Mouse (Mus musculus): ENCODE results near the gene Cyp2c23. TPM values are rescaled to one million over a fixed set of nuclear protein-coding genes. Genes with fewer than 3 reads are reported as not detected.

Gene Cyp2c23
- polyA plus RNA-seq, 1 experiment from 2014 or later: not detected

DNA sequence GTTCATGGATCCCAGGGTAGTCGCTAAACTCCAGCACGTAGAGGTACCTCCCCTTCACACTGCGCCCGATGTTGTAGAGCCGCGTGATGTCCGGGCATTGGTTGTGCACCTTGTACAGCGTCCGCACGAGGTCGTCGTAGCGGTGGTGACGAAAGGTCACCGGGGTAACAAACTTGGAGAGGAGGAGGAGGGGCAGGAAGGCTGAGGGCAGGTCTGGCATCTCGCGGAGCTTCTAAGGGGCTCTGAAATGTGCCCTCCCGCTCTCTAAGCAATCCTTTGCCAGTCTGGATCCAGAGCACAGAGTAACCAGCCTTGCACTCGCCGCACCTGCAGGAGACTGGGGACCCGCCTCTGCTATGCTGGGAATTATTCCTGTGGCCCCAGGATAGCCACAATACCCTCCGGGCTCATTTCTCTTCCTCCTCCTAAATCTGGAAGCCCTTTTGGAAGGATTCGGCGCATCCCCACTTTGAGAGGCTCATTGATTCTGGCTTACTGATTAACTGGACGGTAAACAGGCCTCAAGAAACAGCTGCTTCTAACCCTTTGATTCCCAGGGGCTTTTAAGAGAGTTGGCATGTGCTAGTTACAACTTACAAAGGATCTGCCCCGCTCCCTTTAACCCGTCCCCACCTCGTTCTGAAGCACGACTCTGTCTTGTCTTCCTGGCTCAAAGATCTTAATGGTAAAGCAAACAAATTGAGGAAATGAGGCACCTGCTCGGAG is 42.8 kb downstream of the Cyp2c23 start, which contains the start of gene Cpn1:
Cpn1 (minus strand) TSS at position 488 of the 726 bp plus-strand sequence.
- Histone ChIP-seq H3K36me3 (no peaks in the 10 kb centered on the region), H3K27ac (replicated peaks) (no peak within 1 kb of the TSS), H3K4me3 (no peak within 1 kb of the TSS), H3K9ac (replicated peaks) (no peak within 1 kb of the TSS), H3K4me1 (peaks cover 6% of the 10 kb centered on the region), H3K27me3 (no peaks in the 10 kb centered on the region), H3K4me2 (replicated peaks) (peak within 1 kb of the TSS; percentile 22; the same call in 1 of the 2 replicates), H3K9me3 (no peaks in the 10 kb centered on the region)
- ATAC-seq (replicated peaks): no peak
- 16% methylated on average over 30 of the region's 30 CpGs for WGBS

DNA sequence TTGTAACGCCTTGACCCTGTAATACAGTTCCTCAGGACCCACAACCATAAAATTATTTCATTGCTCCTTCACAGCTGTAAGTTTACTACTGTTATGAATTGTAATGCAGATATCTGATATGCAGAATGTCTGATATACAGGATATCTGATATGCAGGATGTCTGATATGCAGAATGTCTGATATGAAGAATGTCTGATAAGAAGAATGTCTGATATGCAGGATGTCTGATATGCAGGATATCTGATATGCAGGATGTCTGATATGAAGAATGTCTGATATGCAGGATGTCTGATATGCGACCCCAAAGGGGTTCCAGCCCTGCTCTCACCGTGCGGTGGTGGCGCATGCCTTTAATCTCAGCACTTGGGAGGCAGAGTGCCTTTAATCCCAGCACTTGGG is 47.0 kb downstream of the Cyp2c23 start:
- no peaks in the 10 kb centered on the region for H3K27me3 ChIP-seq
- no peak overlapping the region for H3K4me2 ChIP-seq (replicated peaks)
- ATAC-seq (replicated peaks): no peak
- H3K9ac ChIP-seq (replicated peaks): no peak overlapping the region
- no peak overlapping the region for H3K4me3 ChIP-seq
- H3K36me3 ChIP-seq: no peaks in the 10 kb centered on the region
- H3K27ac ChIP-seq (replicated peaks): no peak overlapping the region
- no peaks in the 10 kb centered on the region for H3K9me3 ChIP-seq
- 93% methylated on average over 5 of the region's 5 CpGs for WGBS
- peaks cover 6% of the 10 kb centered on the region for H3K4me1 ChIP-seq

DNA sequence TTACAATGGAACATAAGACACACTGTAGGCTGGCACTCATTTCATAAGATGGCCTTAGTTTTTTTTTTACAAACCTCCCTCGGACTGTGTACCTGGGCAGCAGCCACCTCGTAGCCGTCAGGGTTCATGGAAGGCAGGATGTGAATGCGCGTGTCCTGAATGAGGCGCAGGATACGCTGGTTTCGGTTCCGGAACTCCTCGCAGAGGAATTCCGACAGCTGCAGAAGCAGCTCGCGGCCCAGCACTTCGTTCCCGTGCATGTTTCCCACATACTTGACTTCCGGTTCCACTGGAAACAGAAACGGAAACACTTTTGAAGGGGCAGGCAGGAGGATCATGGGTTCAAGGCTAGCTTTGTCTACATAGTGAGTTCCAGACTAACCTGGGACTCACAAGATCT is 48.3 kb downstream of the Cyp2c23 start:
- Histone ChIP-seq H3K9ac (replicated peaks) (no peak overlapping the region), H3K4me1 (no peaks in the 10 kb centered on the region), H3K9me3 (no peaks in the 10 kb centered on the region), H3K27me3 (no peaks in the 10 kb centered on the region), H3K36me3 (no peaks in the 10 kb centered on the region), H3K4me2 (replicated peaks) (no peak overlapping the region), H3K4me3 (no peak overlapping the region), H3K27ac (replicated peaks) (no peak overlapping the region)
- no peak for ATAC-seq (replicated peaks)
- WGBS: 95% methylated on average over 17 of the region's 17 CpGs

DNA sequence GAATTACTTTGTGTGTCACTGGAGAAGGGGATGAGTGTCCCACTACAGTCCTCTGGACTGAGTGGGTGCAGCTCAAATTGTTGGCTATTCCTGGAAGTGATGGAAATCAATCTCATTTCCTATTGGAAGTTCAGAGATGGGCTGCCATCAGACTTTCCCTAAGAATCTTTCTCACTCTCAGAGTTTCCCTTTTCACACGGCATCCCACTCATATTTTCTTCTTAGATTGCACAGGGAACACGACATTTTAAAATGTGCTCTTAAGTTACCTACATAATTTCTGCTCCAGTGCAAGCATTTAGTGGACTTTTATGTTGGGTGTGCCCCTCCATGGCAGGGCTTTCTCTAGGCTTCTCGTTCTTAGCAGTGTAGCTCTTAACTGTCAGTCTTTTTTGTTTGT is 51.2 kb downstream of the Cyp2c23 start:
- Histone ChIP-seq H3K9ac (replicated peaks) (no peak overlapping the region), H3K27me3 (no peaks in the 10 kb centered on the region), H3K4me3 (no peak overlapping the region), H3K9me3 (no peaks in the 10 kb centered on the region), H3K4me1 (no peaks in the 10 kb centered on the region), H3K36me3 (no peaks in the 10 kb centered on the region), H3K27ac (replicated peaks) (no peak overlapping the region), H3K4me2 (replicated peaks) (no peak overlapping the region)
- no peak for ATAC-seq (replicated peaks)
- WGBS: 89% methylated on average over 3 of the region's 3 CpGs

DNA sequence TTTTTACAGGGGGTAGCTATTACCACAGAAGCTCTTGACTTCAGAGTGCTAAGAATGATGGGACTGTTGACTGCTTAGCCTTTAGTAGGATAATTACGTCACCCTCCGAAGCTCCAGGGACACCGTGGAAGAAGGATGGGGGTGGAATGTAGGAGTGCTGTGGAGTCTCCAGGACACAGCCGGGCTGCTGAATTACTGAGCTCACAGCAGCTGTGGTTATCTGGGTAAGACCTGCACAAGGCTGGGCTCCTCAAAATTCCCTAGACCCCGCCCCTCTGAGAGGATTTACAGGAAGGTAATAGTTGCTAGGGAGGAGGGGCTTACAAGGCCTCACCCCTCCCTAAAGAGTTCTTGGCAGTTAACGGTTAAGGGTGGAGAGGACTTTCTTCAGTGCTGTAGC is 52.3 kb downstream of the Cyp2c23 start:
- H3K4me2 ChIP-seq (replicated peaks): no peak overlapping the region
- H3K9me3 ChIP-seq: no peaks in the 10 kb centered on the region
- H3K27ac ChIP-seq (replicated peaks): no peak overlapping the region
- no peak for ATAC-seq (replicated peaks)
- no peaks in the 10 kb centered on the region for H3K27me3 ChIP-seq
- H3K4me1 ChIP-seq: no peaks in the 10 kb centered on the region
- H3K4me3 ChIP-seq: no peak overlapping the region
- H3K9ac ChIP-seq (replicated peaks): no peak overlapping the region
- WGBS: 84% methylated on average over 6 of the region's 6 CpGs
- H3K36me3 ChIP-seq: no peaks in the 10 kb centered on the region

DNA sequence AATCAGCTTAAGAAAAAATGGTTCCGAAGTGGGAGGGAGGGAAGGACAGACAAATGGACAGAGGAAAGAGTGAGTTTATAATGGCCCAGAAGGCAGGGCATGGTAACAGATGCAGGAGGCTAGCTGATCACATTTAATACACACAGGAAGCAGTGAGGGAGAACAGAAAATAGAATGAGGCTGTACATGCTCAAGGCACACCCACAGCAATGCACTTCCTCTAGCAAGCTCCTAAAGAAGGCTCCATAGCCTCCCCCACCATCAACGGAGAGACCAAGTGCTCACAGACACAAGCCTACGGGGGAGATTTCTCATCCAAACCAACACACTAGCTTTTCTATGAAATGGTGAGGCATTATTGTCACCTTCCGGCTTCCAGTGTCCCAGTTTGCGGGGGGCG is 54.8 kb downstream of the Cyp2c23 start:
- no peak overlapping the region for H3K4me3 ChIP-seq
- 88% methylated on average over 6 of the region's 6 CpGs for WGBS
- no peak overlapping the region for H3K9ac ChIP-seq (replicated peaks)
- no peaks in the 10 kb centered on the region for H3K9me3 ChIP-seq
- H3K4me1 ChIP-seq: no peaks in the 10 kb centered on the region
- H3K27me3 ChIP-seq: no peaks in the 10 kb centered on the region
- no peaks in the 10 kb centered on the region for H3K36me3 ChIP-seq
- H3K4me2 ChIP-seq (replicated peaks): no peak overlapping the region
- H3K27ac ChIP-seq (replicated peaks): no peak overlapping the region
- ATAC-seq (replicated peaks): no peak

DNA sequence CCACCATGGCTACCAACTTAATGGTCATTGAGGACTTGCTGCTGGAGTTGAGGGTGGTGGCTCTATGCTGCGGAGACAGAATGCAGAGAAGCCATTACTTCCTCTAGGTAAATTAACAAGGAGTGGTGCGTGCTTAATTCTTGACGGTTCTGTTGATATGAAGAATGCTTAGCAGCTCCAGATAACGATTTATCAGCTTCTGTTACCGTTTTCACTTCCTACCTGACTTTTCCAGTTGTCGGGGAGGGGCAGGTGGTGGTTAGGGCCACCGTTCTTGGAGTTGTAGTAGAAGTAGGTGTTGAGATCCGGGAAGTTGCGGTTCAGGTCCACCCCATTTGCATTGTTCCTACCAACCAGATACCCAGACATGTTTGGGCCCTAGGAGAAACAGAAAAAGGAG is 55.3 kb downstream of the Cyp2c23 start:
- H3K4me3 ChIP-seq: no peak overlapping the region
- ATAC-seq (replicated peaks): no peak
- H3K27me3 ChIP-seq: no peaks in the 10 kb centered on the region
- WGBS: 88% methylated on average over 9 of the region's 9 CpGs
- no peaks in the 10 kb centered on the region for H3K4me1 ChIP-seq
- no peaks in the 10 kb centered on the region for H3K36me3 ChIP-seq
- H3K27ac ChIP-seq (replicated peaks): no peak overlapping the region
- H3K9ac ChIP-seq (replicated peaks): no peak overlapping the region
- no peaks in the 10 kb centered on the region for H3K9me3 ChIP-seq
- no peak overlapping the region for H3K4me2 ChIP-seq (replicated peaks)

DNA sequence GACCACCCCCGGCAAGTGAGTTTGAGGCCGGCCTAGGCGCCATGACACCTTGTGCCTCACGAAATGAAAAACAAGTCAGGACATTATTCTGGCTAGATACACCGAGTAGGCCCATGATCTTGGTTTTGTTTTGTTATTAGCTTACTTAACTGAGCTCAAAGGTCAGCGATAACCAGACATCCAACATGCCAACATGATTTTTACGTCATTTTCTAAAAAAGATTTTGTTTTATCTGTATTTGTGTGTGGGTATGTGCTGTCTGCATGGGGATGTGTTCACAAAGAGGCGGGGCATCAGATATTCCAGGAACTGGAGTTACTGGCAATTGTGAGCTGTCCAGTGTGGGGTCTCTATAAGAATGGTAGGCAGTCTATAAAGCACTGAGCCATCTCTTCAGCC is 56.9 kb downstream of the Cyp2c23 start:
- Histone ChIP-seq H3K4me2 (replicated peaks) (no peak overlapping the region), H3K9me3 (no peaks in the 10 kb centered on the region), H3K36me3 (no peaks in the 10 kb centered on the region), H3K27me3 (no peaks in the 10 kb centered on the region), H3K27ac (replicated peaks) (no peak overlapping the region), H3K4me3 (no peak overlapping the region), H3K4me1 (no peaks in the 10 kb centered on the region), H3K9ac (replicated peaks) (no peak overlapping the region)
- 94% methylated on average over 8 of the region's 8 CpGs for WGBS
- ATAC-seq (replicated peaks): no peak

DNA sequence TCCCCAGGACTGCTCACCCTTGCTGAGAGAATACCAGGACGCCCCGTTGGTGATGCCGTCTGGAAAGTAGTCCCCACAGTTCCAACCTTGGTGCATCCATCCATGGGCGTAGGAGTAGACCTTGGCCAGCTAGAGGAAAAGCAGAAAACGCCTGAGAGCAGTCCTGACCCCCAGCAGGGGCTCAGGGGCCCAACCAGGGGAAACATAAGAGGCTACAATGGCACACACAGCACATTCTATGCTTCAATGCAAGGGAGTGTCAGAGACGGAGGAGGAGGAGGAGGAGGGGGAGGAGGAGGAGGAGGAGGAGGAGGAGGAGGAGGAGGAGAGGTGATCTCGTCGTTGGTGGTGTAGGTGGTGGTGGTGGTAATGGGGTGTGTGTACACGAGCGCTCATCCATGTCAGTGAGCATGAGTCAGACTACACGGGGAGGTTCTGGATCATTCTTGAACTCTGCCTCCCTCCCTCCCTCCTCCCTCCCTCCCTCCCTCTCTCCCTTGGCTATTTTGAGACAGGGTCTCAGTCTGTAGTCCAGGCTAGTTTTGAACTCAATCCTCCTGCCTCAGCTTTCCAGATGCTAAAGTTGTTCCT is 60.5 kb downstream of the Cyp2c23 start:
- 55% methylated on average over 8 of the region's 11 CpGs for WGBS
- H3K4me3 ChIP-seq: no peak overlapping the region

DNA sequence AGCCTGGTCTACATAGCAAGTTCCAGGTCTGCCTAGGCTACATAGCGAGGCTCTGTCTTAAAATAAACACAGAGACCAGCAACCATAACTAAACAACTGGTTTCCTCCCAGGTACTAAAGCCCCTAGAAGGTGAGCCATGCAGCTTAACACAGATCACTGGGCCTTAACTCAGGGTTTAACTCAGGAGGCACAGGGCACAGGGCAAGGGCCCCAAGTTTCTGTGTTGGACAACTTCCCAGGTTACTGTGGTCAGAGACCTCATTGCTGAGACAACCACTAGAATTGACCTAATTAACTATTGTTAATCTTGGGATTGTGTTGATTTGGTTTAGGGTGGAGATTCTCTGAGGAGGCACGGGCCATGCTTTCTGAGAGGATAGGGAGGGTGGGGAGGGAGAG is 62.5 kb downstream of the Cyp2c23 start:
- Histone ChIP-seq H3K9ac (replicated peaks) (no peak overlapping the region), H3K4me3 (no peak overlapping the region), H3K4me1 (no peaks in the 10 kb centered on the region), H3K36me3 (no peaks in the 10 kb centered on the region), H3K27me3 (no peaks in the 10 kb centered on the region), H3K27ac (replicated peaks) (no peak overlapping the region), H3K9me3 (no peaks in the 10 kb centered on the region), H3K4me2 (replicated peaks) (no peak overlapping the region)
- no peak for ATAC-seq (replicated peaks)
- 68% methylated on average over 2 of the region's 2 CpGs for WGBS

More for the DNA sequence above, 60.5 kb downstream of the Cyp2c23 start:
- Histone ChIP-seq H3K4me1 (no peaks in the 10 kb centered on the region), H3K9me3 (no peaks in the 10 kb centered on the region), H3K27ac (replicated peaks) (no peak overlapping the region), H3K27me3 (no peaks in the 10 kb centered on the region), H3K36me3 (no peaks in the 10 kb centered on the region), H3K9ac (replicated peaks) (no peak overlapping the region), H3K4me2 (replicated peaks) (no peak overlapping the region)
- ATAC-seq (replicated peaks): no peak

DNA sequence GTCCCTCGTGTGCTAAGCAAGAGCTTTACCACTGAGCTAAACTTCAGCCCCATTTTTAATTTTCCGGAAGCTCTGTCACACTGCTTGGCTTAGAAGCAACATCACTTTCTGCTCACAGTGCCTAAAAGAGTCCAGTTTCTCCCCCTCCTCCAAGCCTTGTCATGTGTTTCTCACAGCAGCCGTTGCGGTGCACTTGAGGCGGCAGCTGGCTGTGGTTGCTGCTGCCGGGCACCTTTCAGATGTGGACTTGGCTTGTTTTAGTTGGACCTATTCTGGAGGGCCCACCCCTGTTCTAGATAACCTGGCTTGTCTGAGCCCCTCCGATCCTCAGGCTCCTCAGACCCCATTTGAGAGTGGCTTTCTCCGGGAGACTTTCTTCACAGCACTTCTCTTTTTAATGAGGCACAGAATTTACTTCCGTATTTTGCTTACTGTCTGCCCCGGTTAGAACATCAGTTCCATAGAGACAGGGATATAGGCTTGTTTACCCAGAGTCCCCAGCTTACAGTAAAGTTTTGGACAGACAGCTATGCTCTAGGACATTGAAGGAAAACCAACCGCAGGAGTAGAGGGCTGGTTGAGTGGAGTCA is 63.4 kb downstream of the Cyp2c23 start:
- Histone ChIP-seq H3K9ac (replicated peaks) (no peak overlapping the region), H3K4me3 (no peak overlapping the region), H3K4me2 (replicated peaks) (no peak overlapping the region), H3K4me1 (no peaks in the 10 kb centered on the region), H3K27ac (replicated peaks) (no peak overlapping the region), H3K27me3 (no peaks in the 10 kb centered on the region), H3K36me3 (no peaks in the 10 kb centered on the region), H3K9me3 (no peaks in the 10 kb centered on the region)
- WGBS: 90% methylated on average over 11 of the region's 11 CpGs
- ATAC-seq (replicated peaks): no peak

DNA sequence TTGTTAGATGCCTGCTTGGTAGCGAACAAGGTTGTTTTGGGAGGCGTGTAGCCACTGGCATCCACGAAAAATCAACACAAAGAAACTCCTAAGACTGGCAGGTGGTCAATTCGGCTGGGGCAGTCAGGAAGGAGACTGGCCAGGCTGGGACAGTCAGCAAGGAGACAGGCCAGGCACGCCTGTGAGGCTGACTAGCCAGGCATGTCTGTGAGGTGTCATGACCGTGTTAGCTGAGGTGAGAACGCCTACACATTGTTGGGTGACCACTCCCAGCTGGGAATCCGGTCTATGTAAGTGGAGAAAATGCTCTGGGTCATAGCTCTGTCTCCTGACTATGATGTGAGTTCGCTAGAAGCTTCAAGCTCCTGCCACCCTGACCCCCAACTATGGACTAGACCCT is 66.2 kb downstream of the Cyp2c23 start:
- no peaks in the 10 kb centered on the region for H3K9me3 ChIP-seq
- no peaks in the 10 kb centered on the region for H3K36me3 ChIP-seq
- H3K4me3 ChIP-seq: no peak overlapping the region
- WGBS: 79% methylated on average over 9 of the region's 9 CpGs
- H3K27ac ChIP-seq (replicated peaks): no peak overlapping the region
- H3K4me1 ChIP-seq: no peaks in the 10 kb centered on the region
- no peak overlapping the region for H3K4me2 ChIP-seq (replicated peaks)
- H3K9ac ChIP-seq (replicated peaks): no peak overlapping the region
- no peaks in the 10 kb centered on the region for H3K27me3 ChIP-seq
- no peak for ATAC-seq (replicated peaks)
